Mouse (Mus musculus) E14TG2a.4 (cell line): ENCODE data around the gene Gm49378.

ENCODE experiments used
- H3K27me3 ChIP-seq: 2 replicates; pipeline ENCODE4 v1.6.1; 2014; ENCODE audit warnings: low read length, control low read depth; ENCODE audit not compliant: insufficient read depth
- H3K36me3 ChIP-seq: 2 replicates; pipeline ENCODE4 v1.6.1; 2014; ENCODE audit warnings: low read length, control low read depth; ENCODE audit not compliant: insufficient read depth
- H3K4me1 ChIP-seq: replicated peaks from 2 replicates; pipeline ENCODE4 v1.6.1; 2014; ENCODE audit warnings: low read depth, low read length, control low read depth
- H3K4me3 ChIP-seq: replicated peaks from 2 replicates; pipeline ENCODE4 v1.5.1; 2014; ENCODE audit warnings: mild to moderate bottlenecking, low read length
- H3K9me3 ChIP-seq: 2 replicates; pipeline ENCODE4 v1.6.1; 2014; ENCODE audit warnings: low read length, control low read depth
- CTCF ChIP-seq: conservative IDR thresholded peaks from 2 replicates; pipeline ENCODE4 v1.5.1; 2014; ENCODE audit warnings: low read length
- NANOG ChIP-seq: IDR thresholded peaks from 2 replicates; pipeline ENCODE4 v1.6.1; 2014; ENCODE audit warnings: borderline replicate concordance, low read length, mixed read lengths
- POU5F1 ChIP-seq: IDR thresholded peaks from 2 replicates; pipeline ENCODE4 v1.6.1; 2014; ENCODE audit warnings: low read length, borderline replicate concordance

Gene Gm49378

GRCm38 (mm10) chr14:55616844-55617243 lies 20.9 kb downstream of the Gm49378 start:
- TF ChIP-seq CTCF (no peak), NANOG (no peak), POU5F1 (no peak)
- Histone ChIP-seq H3K27me3 (peaks cover 23% of the 10 kb centered on the region), H3K36me3 (no peaks in the 10 kb centered on the region), H3K4me1 (peaks cover 23% of the 10 kb centered on the region), H3K9me3 (no peaks in the 10 kb centered on the region), H3K4me3 (no peak overlapping the region)

DNA sequence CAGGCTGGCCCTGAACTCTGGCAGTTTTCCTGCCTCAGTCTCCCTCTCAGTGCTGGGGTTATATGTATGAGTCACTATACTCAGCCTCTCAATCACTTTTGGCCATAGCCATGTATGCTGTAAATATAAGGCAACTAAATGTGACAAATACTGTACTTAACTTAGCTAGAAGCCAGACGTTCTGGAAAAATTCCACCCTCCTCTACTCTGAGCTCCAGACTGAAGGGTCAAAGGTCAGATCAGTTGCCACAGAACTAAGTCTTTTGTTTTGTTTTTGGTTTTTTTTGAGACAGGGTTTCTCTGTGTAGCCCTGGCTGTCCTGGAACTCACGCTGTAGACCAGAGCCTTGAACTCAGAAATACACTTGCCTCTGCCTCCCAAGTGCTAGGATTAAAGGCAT lies 21.8 kb downstream of the Gm49378 start:
- Histone ChIP-seq H3K4me1 (peaks cover 26% of the 10 kb centered on the region), H3K27me3 (peaks cover 23% of the 10 kb centered on the region), H3K9me3 (no peaks in the 10 kb centered on the region), H3K36me3 (peaks cover 2% of the 10 kb centered on the region; the same call in 1 of the 2 replicates), H3K4me3 (no peak overlapping the region)
- TF ChIP-seq NANOG (no peak), CTCF (no peak), POU5F1 (no peak)

DNA sequence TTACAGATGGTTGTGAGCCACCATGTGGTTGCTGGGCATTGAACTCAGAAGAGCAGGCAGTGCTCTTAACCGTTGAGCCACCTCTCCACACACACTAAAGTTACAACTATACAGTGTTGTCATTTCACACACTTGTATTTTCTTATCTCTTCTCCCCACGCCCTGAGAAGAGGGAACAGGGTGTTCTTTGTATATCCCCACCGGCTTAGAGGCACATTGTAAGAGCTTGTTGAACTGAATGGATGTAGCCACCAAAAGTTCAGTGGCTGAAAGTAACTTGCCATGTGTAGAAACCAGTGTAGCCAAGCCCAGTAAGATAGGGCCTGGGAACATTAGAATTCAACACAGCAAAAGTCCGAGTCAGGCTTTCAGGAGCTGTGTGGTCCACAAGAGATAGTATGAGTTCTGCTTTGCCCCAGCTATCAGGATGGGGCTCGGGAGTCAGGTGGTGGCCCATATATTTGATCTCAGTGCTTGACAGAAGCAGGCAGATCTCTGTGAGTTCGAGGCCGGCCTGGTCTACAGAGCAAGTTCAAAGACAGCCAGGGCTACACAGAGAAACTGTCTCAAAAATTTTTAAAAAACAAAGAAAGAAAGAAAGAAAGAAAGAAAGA lies 23.0 kb downstream of the Gm49378 start:
- Histone ChIP-seq H3K4me1 (peaks cover 26% of the 10 kb centered on the region), H3K36me3 (peaks cover 12% of the 10 kb centered on the region)
- TF ChIP-seq NANOG (no peak), CTCF (no peak), POU5F1 (no peak)

GRCm38 (mm10) chr14:55613346-55613745 lies 24.3 kb downstream of the Gm49378 start:
- Histone ChIP-seq H3K36me3 (peaks cover 25% of the 10 kb centered on the region), H3K27me3 (peaks cover 3% of the 10 kb centered on the region), H3K9me3 (no peaks in the 10 kb centered on the region), H3K4me1 (peaks cover 24% of the 10 kb centered on the region), H3K4me3 (no peak overlapping the region)
- no peak for TF ChIP-seq CTCF
- TF ChIP-seq NANOG, result no peak
- TF ChIP-seq POU5F1, result no peak

More for the DNA sequence above, 23.0 kb downstream of the Gm49378 start:
- Histone ChIP-seq H3K9me3 (no peaks in the 10 kb centered on the region), H3K27me3 (peaks cover 15% of the 10 kb centered on the region), H3K4me3 (no peak overlapping the region)

- H3K27me3 ChIP-seq, result no peaks in the 10 kb centered on the region
- peaks cover 52% of the 10 kb centered on the region for H3K4me1 ChIP-seq
- no peak overlapping the region for H3K4me3 ChIP-seq
- H3K36me3 ChIP-seq, result peaks cover 59% of the 10 kb centered on the region
- TF ChIP-seq POU5F1, result no peak
- TF ChIP-seq CTCF, result no peak
- TF ChIP-seq NANOG, result no peak
- H3K9me3 ChIP-seq, result no peaks in the 10 kb centered on the region
Measured at GRCm38 (mm10) chr14:55608339-55608738, 29.4 kb downstream of the Gm49378 start.

- H3K4me1 ChIP-seq, result peaks cover 74% of the 10 kb centered on the region
- H3K4me3 ChIP-seq, result peak overlapping the region; percentile 74
- no peaks in the 10 kb centered on the region for H3K27me3 ChIP-seq
- no peak for TF ChIP-seq CTCF
- TF ChIP-seq NANOG, result no peak
- TF ChIP-seq POU5F1, result no peak
- peaks cover 82% of the 10 kb centered on the region for H3K36me3 ChIP-seq
- no peaks in the 10 kb centered on the region for H3K9me3 ChIP-seq
Measured at GRCm38 (mm10) chr14:55605743-55606459, 31.8 kb downstream of the Gm49378 start.

DNA sequence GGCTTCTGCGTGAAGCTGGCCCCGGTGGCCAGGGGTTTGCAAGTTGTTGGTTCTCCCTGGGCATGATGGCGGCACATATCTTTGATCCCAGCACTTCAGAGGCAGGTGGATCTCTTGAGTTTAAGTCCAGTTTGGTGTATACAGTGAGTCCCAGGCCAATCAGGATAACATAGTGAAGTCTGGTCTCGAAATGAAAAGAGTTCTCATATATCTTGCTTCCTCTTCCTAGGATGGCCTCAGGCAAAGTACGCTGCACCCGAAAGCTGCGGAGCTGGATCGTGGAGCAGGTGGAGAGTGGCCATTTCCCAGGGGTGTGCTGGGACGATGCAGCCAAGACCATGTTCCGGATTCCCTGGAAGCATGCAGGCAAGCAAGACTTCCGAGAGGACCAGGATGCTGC lies 32.9 kb downstream of the Gm49378 start:
- no peak for TF ChIP-seq CTCF
- no peak for TF ChIP-seq NANOG
- no peak for TF ChIP-seq POU5F1
- H3K27me3 ChIP-seq, result no peaks in the 10 kb centered on the region
- peaks cover 84% of the 10 kb centered on the region for H3K36me3 ChIP-seq
- peak overlapping the region; percentile 74 for H3K4me3 ChIP-seq
- H3K9me3 ChIP-seq, result no peaks in the 10 kb centered on the region
- H3K4me1 ChIP-seq, result peaks cover 83% of the 10 kb centered on the region

- peak overlapping the region; percentile 74 for H3K4me3 ChIP-seq
- H3K4me1 ChIP-seq, result peaks cover 83% of the 10 kb centered on the region
- no peaks in the 10 kb centered on the region for H3K27me3 ChIP-seq
- peak; percentile 69 for TF ChIP-seq CTCF
- TF ChIP-seq POU5F1, result no peak
- TF ChIP-seq NANOG, result no peak
- H3K36me3 ChIP-seq, result peaks cover 84% of the 10 kb centered on the region
- no peaks in the 10 kb centered on the region for H3K9me3 ChIP-seq
Measured at GRCm38 (mm10) chr14:55603633-55604576, 33.8 kb downstream of the Gm49378 start.
